Mouse (Mus musculus) kidney, embryonic 14.5 days (tissue): ENCODE results near the gene Cwc27. TPM values are rescaled to one million over a fixed set of nuclear protein-coding genes. Genes with fewer than 3 reads are reported as not detected.

Experiments
- ATAC-seq: fragments of 200-750 bp; cut with Nextera tagmentation; 2 replicates; pipeline ENCODE4 v1.8.0; 2017; ENCODE audit warnings: moderate number of reproducible peaks, mild to moderate bottlenecking, moderate TSS enrichment, moderate library complexity; ENCODE audit not compliant: low FRiP score, low TSS enrichment
- H3K27ac ChIP-seq: fragments of 300-500 bp; sonication (generic); 2 replicates; pipeline ENCODE4 v1.5.1; 2014; ENCODE audit warnings: low read depth, mild to moderate bottlenecking, low read length, moderate library complexity, mixed read lengths
- H3K27me3 ChIP-seq: fragments of 300-500 bp; sonication (generic); 2 replicates; pipeline ENCODE4 v1.6.1; 2014; ENCODE audit warnings: mild to moderate bottlenecking, low read length; ENCODE audit not compliant: control insufficient read depth, insufficient read depth
- H3K36me3 ChIP-seq: fragments of 300-500 bp; sonication (generic); 2 replicates; pipeline ENCODE4 v1.6.1; 2014; ENCODE audit warnings: low read length, mixed read lengths; ENCODE audit not compliant: control insufficient read depth, insufficient read depth
- H3K4me1 ChIP-seq: fragments of 300-500 bp; sonication (generic); 2 replicates; pipeline ENCODE4 v1.6.1; 2014; ENCODE audit warnings: low read length, mixed read lengths; ENCODE audit not compliant: control insufficient read depth, insufficient read depth
- H3K4me2 ChIP-seq: fragments of 300-500 bp; sonication (generic); replicated peaks from 2 replicates; pipeline ENCODE4 v1.6.1; 2014; ENCODE audit warnings: low read depth, mild to moderate bottlenecking, low read length
- H3K4me3 ChIP-seq: fragments of 300-500 bp; sonication (generic); 2 replicates; pipeline ENCODE4 v1.5.1; 2014; ENCODE audit warnings: mild to moderate bottlenecking, low read length
- H3K9ac ChIP-seq: fragments of 300-500 bp; sonication (generic); 2 replicates; pipeline ENCODE4 v1.6.1; 2014; ENCODE audit warnings: low read depth, mild to moderate bottlenecking, low read length, moderate library complexity
- H3K9me3 ChIP-seq: fragments of 300-500 bp; sonication (generic); 2 replicates; pipeline ENCODE4 v1.6.1; 2016; ENCODE audit warnings: low read length; ENCODE audit not compliant: control insufficient read depth
- WGBS: fragments of 180-500 bp; shearing (Covaris S2); extraction: QIAGEN DNeasy Blood & Tissue Kit; methylation state at CpG from one replicate; pipeline ENCODE4 v1.1.7; 2014; 5-methylcytosine and 5-hydroxymethylcytosine counted together
- polyA plus RNA-seq: library from polyadenylated mRNA; unstranded; fragments of >200 nt; fragmentation: Nextera tagmentation; extraction: Ambion mirVana; gene quantifications from 2 replicates; pipeline ENCODE4 v1.2.1, GENCODE M21; 2014

The Cwc27 gene
- polyA plus RNA-seq, 1 experiment from 2014 or later: 37.2 TPM

- ATAC-seq: no peak
- Histone ChIP-seq H3K4me3 (no peak overlapping the region), H3K4me2 (no peak overlapping the region), H3K27ac (no peak overlapping the region), H3K9me3 (no peaks in the 10 kb centered on the region), H3K4me1 (no peaks in the 10 kb centered on the region), H3K9ac (no peak overlapping the region), H3K36me3 (peaks cover 11% of the 10 kb centered on the region), H3K27me3 (no peaks in the 10 kb centered on the region)
- 88% methylated on average over 3 of the region's 3 CpGs for WGBS
Observed at GRCm38 (mm10) chr13:104794421-104794820, 22.5 kb downstream of the Cwc27 start.

GRCm38 (mm10) chr13:104792184-104792583 is 24.8 kb downstream of the Cwc27 start, which contains the start of gene Srek1ip1:
TSS of gene Srek1ip1 (plus strand) at chr13:104792484.
- 90% methylated on average over 11 of the region's 11 CpGs for WGBS
- H3K9me3 ChIP-seq: no peaks in the 10 kb centered on the region
- no peak within 1 kb of the TSS for H3K4me2 ChIP-seq
- H3K36me3 ChIP-seq: peaks cover 16% of the 10 kb centered on the region
- H3K27ac ChIP-seq: no peak within 1 kb of the TSS
- H3K4me3 ChIP-seq: no peak within 1 kb of the TSS
- no peaks in the 10 kb centered on the region for H3K27me3 ChIP-seq
- H3K9ac ChIP-seq: no peak within 1 kb of the TSS
- no peaks in the 10 kb centered on the region for H3K4me1 ChIP-seq
- ATAC-seq: no peak

- Histone ChIP-seq H3K36me3 (peaks cover 8% of the 10 kb centered on the region; the same call in 1 of the 2 replicates), H3K9me3 (no peaks in the 10 kb centered on the region), H3K4me2 (no peak overlapping the region), H3K4me1 (no peaks in the 10 kb centered on the region), H3K9ac (no peak overlapping the region), H3K27ac (no peak overlapping the region), H3K4me3 (no peak overlapping the region), H3K27me3 (no peaks in the 10 kb centered on the region)
- 11% methylated on average over 2 of the region's 2 CpGs for WGBS
- ATAC-seq: no peak
Observed at GRCm38 (mm10) chr13:104789663-104790062, 27.3 kb downstream of the Cwc27 start.

- WGBS: 95% methylated on average over 4 of the region's 4 CpGs
- H3K4me2 ChIP-seq: no peak overlapping the region
Observed at GRCm38 (mm10) chr13:104787260-104787659, 29.7 kb downstream of the Cwc27 start.

GRCm38 (mm10) chr13:104779104-104779670 is 37.8 kb downstream of the Cwc27 start:
- Histone ChIP-seq H3K4me2 (no peak overlapping the region), H3K36me3 (peaks cover 5% of the 10 kb centered on the region; the same call in 1 of the 2 replicates), H3K27me3 (no peaks in the 10 kb centered on the region), H3K4me1 (no peaks in the 10 kb centered on the region), H3K9ac (no peak overlapping the region), H3K4me3 (no peak overlapping the region), H3K27ac (no peak overlapping the region), H3K9me3 (peaks cover 5% of the 10 kb centered on the region; the same call in 1 of the 2 replicates)
- 73% methylated on average over 1 of the region's 1 CpGs for WGBS
- no peak for ATAC-seq

More at GRCm38 (mm10) chr13:104787260-104787659, 29.7 kb downstream of the Cwc27 start:
- no peak for ATAC-seq
- Histone ChIP-seq H3K4me3 (no peak overlapping the region), H3K27ac (no peak overlapping the region), H3K9me3 (peaks cover 5% of the 10 kb centered on the region; the same call in 1 of the 2 replicates), H3K9ac (no peak overlapping the region), H3K4me1 (no peaks in the 10 kb centered on the region), H3K27me3 (no peaks in the 10 kb centered on the region), H3K36me3 (peaks cover 12% of the 10 kb centered on the region; the same call in 1 of the 2 replicates)

- H3K9me3 ChIP-seq: no peaks in the 10 kb centered on the region
- ATAC-seq: no peak
- no peak overlapping the region for H3K9ac ChIP-seq
- no peaks in the 10 kb centered on the region for H3K4me1 ChIP-seq
- WGBS: 81% methylated on average over 3 of the region's 3 CpGs
- H3K4me2 ChIP-seq: no peak overlapping the region
- no peaks in the 10 kb centered on the region for H3K27me3 ChIP-seq
- H3K27ac ChIP-seq: no peak overlapping the region
- H3K36me3 ChIP-seq: no peaks in the 10 kb centered on the region
- H3K4me3 ChIP-seq: no peak overlapping the region
Observed at GRCm38 (mm10) chr13:104763193-104763592, 53.7 kb downstream of the Cwc27 start.

GRCm38 (mm10) chr13:104762401-104762800 is 54.5 kb downstream of the Cwc27 start:
- WGBS: 89% methylated on average over 4 of the region's 4 CpGs
- no peak overlapping the region for H3K27ac ChIP-seq

GRCm38 (mm10) chr13:104759381-104759780 is 57.6 kb downstream of the Cwc27 start:
- H3K4me3 ChIP-seq: no peak overlapping the region
- no peaks in the 10 kb centered on the region for H3K9me3 ChIP-seq
- no peak overlapping the region for H3K27ac ChIP-seq
- H3K4me1 ChIP-seq: no peaks in the 10 kb centered on the region
- no peak overlapping the region for H3K4me2 ChIP-seq
- no peaks in the 10 kb centered on the region for H3K27me3 ChIP-seq
- no peak overlapping the region for H3K9ac ChIP-seq
- 96% methylated on average over 1 of the region's 1 CpGs for WGBS
- H3K36me3 ChIP-seq: no peaks in the 10 kb centered on the region
- ATAC-seq: no peak

More at GRCm38 (mm10) chr13:104762401-104762800, 54.5 kb downstream of the Cwc27 start:
- H3K27me3 ChIP-seq: no peaks in the 10 kb centered on the region
- no peak overlapping the region for H3K4me3 ChIP-seq
- ATAC-seq: no peak
- no peaks in the 10 kb centered on the region for H3K4me1 ChIP-seq
- H3K9me3 ChIP-seq: no peaks in the 10 kb centered on the region
- H3K4me2 ChIP-seq: no peak overlapping the region
- no peak overlapping the region for H3K9ac ChIP-seq
- H3K36me3 ChIP-seq: no peaks in the 10 kb centered on the region

GRCm38 (mm10) chr13:104747032-104747431 is 69.9 kb downstream of the Cwc27 start:
- no peak for ATAC-seq
- Histone ChIP-seq H3K27ac (no peak overlapping the region), H3K4me1 (no peaks in the 10 kb centered on the region)

More at GRCm38 (mm10) chr13:104747032-104747431, 69.9 kb downstream of the Cwc27 start:
- Histone ChIP-seq H3K36me3 (no peaks in the 10 kb centered on the region), H3K4me3 (no peak overlapping the region), H3K9ac (no peak overlapping the region), H3K9me3 (no peaks in the 10 kb centered on the region), H3K27me3 (no peaks in the 10 kb centered on the region), H3K4me2 (no peak overlapping the region)
